Mouse (Mus musculus): ENCODE data around the gene Npepl1. TPM values are rescaled to one million over a fixed set of nuclear protein-coding genes. Genes with fewer than 3 reads are reported as not detected.

Npepl1 gene
- 10 to 100 TPM; 11.8 to 13.9 TPM for total RNA-seq (2021)
- long read RNA-seq, experiment 1, transcript Npepl1-201 (12 exons, 2,467 nt): major isoform, 18 of 29 reads
- long read RNA-seq, experiment 1, partial matches to known transcripts: 1 of 29 reads
- long read RNA-seq, experiment 1, other reads (novel, unspliced or antisense): 10 of 29 reads
- long read RNA-seq, experiment 2, transcript Npepl1-201 (12 exons, 2,467 nt): major isoform, 17 of 27 reads
- long read RNA-seq, experiment 2, partial matches to known transcripts: 4 of 27 reads
- long read RNA-seq, experiment 2, other reads (novel, unspliced or antisense): 6 of 27 reads

GRCm38 (mm10) chr2:174109991-174110782, at the start of gene Npepl1:
Gene Npepl1, plus strand, starts transcription at chr2:174110349.
- DNase-seq (ENCODE audit: low spot score in 2 of 2): peak; percentile 25 to 32

GRCm38 (mm10) chr2:174061219-174061618, 48.9 kb upstream of the Npepl1 start:
- DNase-seq (ENCODE audit: low spot score in 2 of 2): no peak

- DNase-seq (ENCODE audit: low spot score in 2 of 2): no peak
Measured at GRCm38 (mm10) chr2:174063074-174063473, 47.1 kb upstream of the Npepl1 start.

- no peak for DNase-seq (ENCODE audit: low spot score in 2 of 2)
Measured at GRCm38 (mm10) chr2:174063527-174064211, 46.5 kb upstream of the Npepl1 start.

- no peak for DNase-seq (ENCODE audit: low spot score in 2 of 2)
Measured at GRCm38 (mm10) chr2:174067793-174068419, 42.2 kb upstream of the Npepl1 start.

GRCm38 (mm10) chr2:174069532-174070049, 40.6 kb upstream of the Npepl1 start:
- DNase-seq (ENCODE audit: low spot score in 2 of 2): no peak

GRCm38 (mm10) chr2:174071406-174071805, 38.7 kb upstream of the Npepl1 start:
- DNase-seq (ENCODE audit: low spot score in 2 of 2): no peak

- no peak for DNase-seq (ENCODE audit: low spot score in 2 of 2)
Measured at GRCm38 (mm10) chr2:174073156-174073790, 36.9 kb upstream of the Npepl1 start.

- DNase-seq (ENCODE audit: low spot score in 2 of 2): no peak
Measured at GRCm38 (mm10) chr2:174074621-174075020, 35.5 kb upstream of the Npepl1 start.

- peak in 1 of 2 experiments; percentile 3 for DNase-seq (ENCODE audit: low spot score in 2 of 2)
Measured at GRCm38 (mm10) chr2:174075072-174075570, 35.0 kb upstream of the Npepl1 start.

- peak; percentile 89 to 90 for DNase-seq (ENCODE audit: low spot score in 2 of 2)
Measured at GRCm38 (mm10) chr2:174075673-174076432, 34.3 kb upstream of the Npepl1 start, which contains the start of gene Stx16. Gene Stx16, plus strand, starts transcription at chr2:174076308.

- DNase-seq (ENCODE audit: low spot score in 2 of 2): no peak
Measured at GRCm38 (mm10) chr2:174076433-174076824, 33.7 kb upstream of the Npepl1 start.

- DNase-seq (ENCODE audit: low spot score in 2 of 2): no peak
Measured at GRCm38 (mm10) chr2:174077004-174077695, 33.0 kb upstream of the Npepl1 start.

- DNase-seq (ENCODE audit: low spot score in 2 of 2): no peak
Measured at GRCm38 (mm10) chr2:174077776-174078338, 32.3 kb upstream of the Npepl1 start.

GRCm38 (mm10) chr2:174081833-174082232, 28.3 kb upstream of the Npepl1 start:
- DNase-seq (ENCODE audit: low spot score in 2 of 2): no peak

GRCm38 (mm10) chr2:174082380-174082918, 27.7 kb upstream of the Npepl1 start:
- no peak for DNase-seq (ENCODE audit: low spot score in 2 of 2)

GRCm38 (mm10) chr2:174095086-174095485, 15.1 kb upstream of the Npepl1 start:
- DNase-seq (ENCODE audit: low spot score in 2 of 2): no peak

- no peak for DNase-seq (ENCODE audit: low spot score in 2 of 2)
Measured at GRCm38 (mm10) chr2:174102399-174102798, 7.8 kb upstream of the Npepl1 start.

Measured in left cerebral cortex, adult 18-20 months (tissue).